Mouse (Mus musculus) embryonic facial prominence, embryonic 10.5 days (tissue): ENCODE measurements around the gene Pdpk1. TPM values are rescaled to one million over a fixed set of nuclear protein-coding genes. Genes with fewer than 3 reads are reported as not detected.
A peak's percentile ranks its signal among the peaks of the same experiment; 100 is the strongest.

Source experiments
- DNase-seq: peaks from one replicate; pipeline ENCODE4 v3.0.0-alpha.2; 2017; ENCODE audit warnings: low spot score
- H3K27ac ChIP-seq: fragments of 300-500 bp; sonication (generic); replicated peaks from 2 replicates; pipeline ENCODE4 v1.5.1; 2016; ENCODE audit warnings: mild to moderate bottlenecking
- H3K27me3 ChIP-seq: fragments of 300-500 bp; sonication (generic); replicated peaks from 2 replicates; pipeline ENCODE4 v1.6.1; 2016; ENCODE audit warnings: low read depth, mild to moderate bottlenecking; ENCODE audit not compliant: poor library complexity, severe bottlenecking
- H3K36me3 ChIP-seq: fragments of 300-500 bp; sonication (generic); replicated peaks from 2 replicates; pipeline ENCODE4 v1.6.1; 2016; ENCODE audit warnings: mild to moderate bottlenecking, moderate library complexity
- H3K4me1 ChIP-seq: fragments of 300-500 bp; sonication (generic); 2 replicates; pipeline ENCODE4 v1.6.1; 2016
- H3K4me3 ChIP-seq: fragments of 300-500 bp; sonication (generic); 2 replicates; pipeline ENCODE4 v1.5.1; 2016; ENCODE audit warnings: mild to moderate bottlenecking, moderate library complexity
- H3K9me3 ChIP-seq: fragments of 300-500 bp; sonication (generic); 2 replicates; pipeline ENCODE4 v1.6.1; 2016; ENCODE audit warnings: mild to moderate bottlenecking
- WGBS: fragments of 180-500 bp; shearing (Covaris S2); methylation state at CpG from one replicate; pipeline ENCODE4 v1.1.7; 2016; 5-methylcytosine and 5-hydroxymethylcytosine counted together
- polyA plus RNA-seq: library from polyadenylated mRNA; unstranded; fragments of >200 nt; fragmentation: Nextera tagmentation; extraction: Ambion mirVana; gene quantifications from 2 replicates; pipeline ENCODE4 v1.2.1, GENCODE M21; 2016

The Pdpk1 gene
- polyA plus RNA-seq: 30.4 and 30.9 TPM in 2 replicates

DNA sequence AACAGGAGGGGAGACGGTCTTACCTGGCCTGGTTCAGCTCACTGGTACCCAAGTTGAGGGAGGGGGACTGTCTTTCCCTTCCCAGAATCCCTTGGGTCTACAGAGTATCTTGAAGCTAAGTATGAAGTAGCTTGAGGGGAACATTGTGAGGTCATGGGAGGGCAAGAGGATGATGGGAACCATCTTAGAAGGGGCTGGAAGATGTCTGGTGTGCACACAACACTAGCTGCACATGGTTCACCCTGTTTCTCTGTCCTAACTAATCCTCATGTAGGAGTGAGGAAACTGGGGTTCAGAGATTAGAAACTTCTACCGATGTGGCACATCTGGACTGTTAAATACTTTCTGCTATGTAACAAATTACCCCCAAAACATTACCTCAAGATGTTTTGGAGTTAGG is at the start of gene Pdpk1:
Pdpk1 (minus strand) TSS at position 101 of the 400 bp plus-strand sequence.
- 78% methylated on average over 2 of the region's 2 CpGs for WGBS
- DNase-seq: no peak
- Histone ChIP-seq H3K27ac (no peak within 1 kb of the TSS; the same call in 1 of the 2 replicates), H3K4me1 (peaks cover 15% of the 10 kb centered on the region), H3K4me3 (peak within 1 kb of the TSS; percentile 58), H3K36me3 (peaks cover 12% of the 10 kb centered on the region), H3K9me3 (no peaks in the 10 kb centered on the region), H3K27me3 (no peaks in the 10 kb centered on the region)

GRCm38 (mm10) chr17:24199741-24200140 is 49.0 kb upstream of the Pdpk1 start:
- DNase-seq: no peak
- no peaks in the 10 kb centered on the region for H3K27me3 ChIP-seq
- H3K27ac ChIP-seq: no peak overlapping the region
- peaks cover 21% of the 10 kb centered on the region for H3K4me1 ChIP-seq
- no peaks in the 10 kb centered on the region for H3K36me3 ChIP-seq
- H3K9me3 ChIP-seq: no peaks in the 10 kb centered on the region
- no peak overlapping the region for H3K4me3 ChIP-seq
- 73% methylated on average over 4 of the region's 4 CpGs for WGBS

DNA sequence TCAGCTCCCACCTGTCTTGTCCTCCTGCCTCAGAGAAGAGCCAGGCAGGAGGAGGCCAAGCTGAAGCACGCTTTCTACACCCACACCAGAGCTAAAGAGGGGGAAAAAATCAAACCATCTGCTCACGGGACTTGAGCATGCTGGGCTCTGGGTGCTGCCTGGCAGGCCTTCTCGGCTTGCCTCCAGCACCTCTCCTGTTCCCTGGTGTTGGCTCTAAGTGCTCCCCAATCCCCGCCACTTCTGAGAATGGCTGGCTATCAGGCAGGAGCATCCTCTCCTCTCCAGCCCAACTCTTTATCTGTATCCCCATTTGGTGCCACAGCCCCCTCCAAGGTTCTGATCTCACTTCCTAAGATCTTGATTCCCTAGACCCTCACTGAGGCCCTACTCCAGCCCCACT is 48.5 kb upstream of the Pdpk1 start:
- Histone ChIP-seq H3K9me3 (no peaks in the 10 kb centered on the region), H3K4me1 (peaks cover 21% of the 10 kb centered on the region), H3K27me3 (no peaks in the 10 kb centered on the region), H3K27ac (no peak overlapping the region), H3K4me3 (no peak overlapping the region), H3K36me3 (no peaks in the 10 kb centered on the region)
- no peak for DNase-seq
- WGBS: 78% methylated on average over 4 of the region's 4 CpGs

- 71% methylated on average over 15 of the region's 15 CpGs for WGBS
- no peak overlapping the region for H3K4me3 ChIP-seq
- H3K36me3 ChIP-seq: no peaks in the 10 kb centered on the region
- H3K4me1 ChIP-seq: peaks cover 17% of the 10 kb centered on the region
- no peak for DNase-seq
- H3K9me3 ChIP-seq: no peaks in the 10 kb centered on the region
- H3K27me3 ChIP-seq: no peaks in the 10 kb centered on the region
- no peak overlapping the region for H3K27ac ChIP-seq
These were observed 46.5 kb upstream of the Pdpk1 start for GRCm38 (mm10) chr17:24197032-24197824.

DNA sequence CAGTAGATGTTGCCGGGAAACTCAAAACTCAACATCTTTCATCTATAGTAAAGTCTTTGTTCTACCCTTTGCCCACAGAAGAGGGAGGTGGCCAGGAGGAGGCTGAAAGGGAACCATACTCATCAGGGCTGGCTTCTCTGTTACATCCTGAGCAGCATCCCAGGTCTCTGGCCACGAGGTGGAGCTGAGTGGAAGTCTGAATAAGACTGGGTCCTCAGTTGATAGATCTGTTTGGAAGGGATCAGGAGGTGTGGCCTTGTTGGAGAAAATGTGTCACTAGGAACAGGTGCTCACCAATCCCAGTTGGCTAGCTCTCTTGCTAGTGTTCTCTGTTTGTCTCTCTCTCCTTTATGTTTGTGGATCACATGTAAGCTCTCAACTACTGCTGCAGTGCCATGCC is 44.6 kb upstream of the Pdpk1 start:
- Histone ChIP-seq H3K27ac (no peak overlapping the region), H3K9me3 (no peaks in the 10 kb centered on the region), H3K36me3 (no peaks in the 10 kb centered on the region), H3K27me3 (no peaks in the 10 kb centered on the region), H3K4me1 (peaks cover 15% of the 10 kb centered on the region), H3K4me3 (no peak overlapping the region)
- WGBS: 60% methylated on average over 2 of the region's 2 CpGs
- DNase-seq: no peak

DNA sequence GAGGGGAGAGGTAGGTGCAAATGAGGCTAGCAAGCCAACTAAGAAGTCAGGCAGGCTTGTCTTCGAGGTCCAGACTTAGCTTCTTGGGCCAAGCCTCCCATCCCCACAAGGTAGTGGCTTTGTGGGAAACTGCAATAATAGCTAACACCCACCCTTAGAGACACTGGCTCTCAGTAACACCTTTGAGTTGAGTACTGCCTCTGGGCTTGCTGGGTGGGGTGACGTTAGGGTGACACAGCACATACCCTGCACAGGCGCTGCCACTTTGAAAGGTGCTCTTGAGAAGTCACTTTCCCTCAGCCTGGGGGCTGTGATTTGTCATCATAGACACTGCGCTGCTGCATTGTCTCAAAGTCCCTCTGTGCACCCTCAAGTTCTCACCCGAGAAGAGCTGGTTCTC is 43.0 kb upstream of the Pdpk1 start:
- peaks cover 15% of the 10 kb centered on the region for H3K4me1 ChIP-seq
- no peaks in the 10 kb centered on the region for H3K27me3 ChIP-seq
- H3K27ac ChIP-seq: no peak overlapping the region
- no peak for DNase-seq
- H3K9me3 ChIP-seq: no peaks in the 10 kb centered on the region
- 84% methylated on average over 5 of the region's 5 CpGs for WGBS
- H3K4me3 ChIP-seq: no peak overlapping the region
- H3K36me3 ChIP-seq: peaks cover 4% of the 10 kb centered on the region; the same call in 1 of the 2 replicates

DNA sequence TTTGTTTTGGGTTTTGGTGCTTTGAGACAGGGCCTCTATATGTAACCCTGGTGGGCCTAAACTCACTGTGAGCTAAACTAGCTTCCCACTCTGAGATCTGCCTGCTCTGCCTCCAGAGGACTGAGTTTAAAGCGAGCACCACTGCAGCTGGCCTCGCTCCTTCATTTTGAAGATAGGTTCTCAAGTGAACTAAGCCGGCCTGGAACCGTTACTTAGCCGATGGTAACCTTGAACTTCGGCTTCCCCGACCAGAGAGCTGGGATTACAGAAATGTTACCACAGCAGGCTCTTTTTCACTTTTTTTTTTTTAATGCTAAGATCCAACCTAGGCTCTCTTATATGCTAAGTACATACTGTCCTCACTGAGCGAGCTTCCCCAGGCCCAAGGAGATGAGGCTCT is 42.5 kb upstream of the Pdpk1 start:
- H3K27me3 ChIP-seq: no peaks in the 10 kb centered on the region
- no peak overlapping the region for H3K4me3 ChIP-seq
- H3K4me1 ChIP-seq: peaks cover 15% of the 10 kb centered on the region
- no peaks in the 10 kb centered on the region for H3K9me3 ChIP-seq
- no peak overlapping the region for H3K27ac ChIP-seq
- DNase-seq: no peak
- peaks cover 9% of the 10 kb centered on the region; the same call in 1 of the 2 replicates for H3K36me3 ChIP-seq
- 85% methylated on average over 8 of the region's 8 CpGs for WGBS

- Histone ChIP-seq H3K27me3 (no peaks in the 10 kb centered on the region), H3K36me3 (peaks cover 9% of the 10 kb centered on the region; the same call in 1 of the 2 replicates), H3K9me3 (no peaks in the 10 kb centered on the region), H3K27ac (no peak overlapping the region), H3K4me3 (no peak overlapping the region), H3K4me1 (peaks cover 15% of the 10 kb centered on the region)
- WGBS: 82% methylated on average over 8 of the region's 8 CpGs
- DNase-seq: no peak
These were observed 42.1 kb upstream of the Pdpk1 start for GRCm38 (mm10) chr17:24192848-24193247.

GRCm38 (mm10) chr17:24191481-24191880 is 40.8 kb upstream of the Pdpk1 start:
- Histone ChIP-seq H3K9me3 (no peaks in the 10 kb centered on the region), H3K36me3 (peaks cover 9% of the 10 kb centered on the region; the same call in 1 of the 2 replicates), H3K4me1 (peaks cover 15% of the 10 kb centered on the region), H3K4me3 (no peak overlapping the region), H3K27ac (no peak overlapping the region), H3K27me3 (no peaks in the 10 kb centered on the region)
- 80% methylated on average over 4 of the region's 4 CpGs for WGBS
- no peak for DNase-seq

- DNase-seq: no peak
- peaks cover 11% of the 10 kb centered on the region for H3K36me3 ChIP-seq
- peaks cover 15% of the 10 kb centered on the region for H3K4me1 ChIP-seq
- H3K27me3 ChIP-seq: no peaks in the 10 kb centered on the region
- no peak overlapping the region for H3K27ac ChIP-seq
- 88% methylated on average over 2 of the region's 2 CpGs for WGBS
- H3K9me3 ChIP-seq: no peaks in the 10 kb centered on the region
- no peak overlapping the region for H3K4me3 ChIP-seq
These were observed 40.2 kb upstream of the Pdpk1 start for GRCm38 (mm10) chr17:24190934-24191333.

- Histone ChIP-seq H3K36me3 (no peaks in the 10 kb centered on the region), H3K4me3 (no peak overlapping the region), H3K27me3 (no peaks in the 10 kb centered on the region), H3K4me1 (peaks cover 7% of the 10 kb centered on the region), H3K27ac (no peak overlapping the region), H3K9me3 (no peaks in the 10 kb centered on the region)
- WGBS: 78% methylated on average over 3 of the region's 3 CpGs
- DNase-seq: no peak
These were observed 23.5 kb upstream of the Pdpk1 start for GRCm38 (mm10) chr17:24174259-24174658.

- Histone ChIP-seq H3K27me3 (no peaks in the 10 kb centered on the region), H3K27ac (no peak overlapping the region), H3K4me3 (no peak overlapping the region), H3K9me3 (no peaks in the 10 kb centered on the region), H3K36me3 (no peaks in the 10 kb centered on the region), H3K4me1 (peaks cover 9% of the 10 kb centered on the region)
- DNase-seq: peak; percentile 70
- WGBS: 5% methylated on average over 3 of the region's 3 CpGs
These were observed 22.7 kb upstream of the Pdpk1 start for GRCm38 (mm10) chr17:24173423-24173822.

- WGBS: 89% methylated on average over 4 of the region's 4 CpGs
- H3K27ac ChIP-seq: no peak overlapping the region
- H3K4me3 ChIP-seq: no peak overlapping the region
- peaks cover 13% of the 10 kb centered on the region for H3K36me3 ChIP-seq
- H3K4me1 ChIP-seq: peaks cover 21% of the 10 kb centered on the region
- no peaks in the 10 kb centered on the region for H3K9me3 ChIP-seq
- DNase-seq: no peak
- H3K27me3 ChIP-seq: no peaks in the 10 kb centered on the region
These were observed 21.0 kb upstream of the Pdpk1 start for GRCm38 (mm10) chr17:24171738-24172137.
